Mouse (Mus musculus): ENCODE results near the gene Ppox.
A peak's percentile ranks its signal among the peaks of the same experiment; 100 is the strongest.

The Ppox gene

GRCm38 (mm10) chr1:171285096-171285892 is 4.3 kb upstream of the Ppox start:
- no peak for DNase-seq (ENCODE audit: low read depth, low spot score)

GRCm38 (mm10) chr1:171284491-171284890 is 3.5 kb upstream of the Ppox start:
- no peak for DNase-seq (ENCODE audit: low read depth, low spot score)

DNA sequence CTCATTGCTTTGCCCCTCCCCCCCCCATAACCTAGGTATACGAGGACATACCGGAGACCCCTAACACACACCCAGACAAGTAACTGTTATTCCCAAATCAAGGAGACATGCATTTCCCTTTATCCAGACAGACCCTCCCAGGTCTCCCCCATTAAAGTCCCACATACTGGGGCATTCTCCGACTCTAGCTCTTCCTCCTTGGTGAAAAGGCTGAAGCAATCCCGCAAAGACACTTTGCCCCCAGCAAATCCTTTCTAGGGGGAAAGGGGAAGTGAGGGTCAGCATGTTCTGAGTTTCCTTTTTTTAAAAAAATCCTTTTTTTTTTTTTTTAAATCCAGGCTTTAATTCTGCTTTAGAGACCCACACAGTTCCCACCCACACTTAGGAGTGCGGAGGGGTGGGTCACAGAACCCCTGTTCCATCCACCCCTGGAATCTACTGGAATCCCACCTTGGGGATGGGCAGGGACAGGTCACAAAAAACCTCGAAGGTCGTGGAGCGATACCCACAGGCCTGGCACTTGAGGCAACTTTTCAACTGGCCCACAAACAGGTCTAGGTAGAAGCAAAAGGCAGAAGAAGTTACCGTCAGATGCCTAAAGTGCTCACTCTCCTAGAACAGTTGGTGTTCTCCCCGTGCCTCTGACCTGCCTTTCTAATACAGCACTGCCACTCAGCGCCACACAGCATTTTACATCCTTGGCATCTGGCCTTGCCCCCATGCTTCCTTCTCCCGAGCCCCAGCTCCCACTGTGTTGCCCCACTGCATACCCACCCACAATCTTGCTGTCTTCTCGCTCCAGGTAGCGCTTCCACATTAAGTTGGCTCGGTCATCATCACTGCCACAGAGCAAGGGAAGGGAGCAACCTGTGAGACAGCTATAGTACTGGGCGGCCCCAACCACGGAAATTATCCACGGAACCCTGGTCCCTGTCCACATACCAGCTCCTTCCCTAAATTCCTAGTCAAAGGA is 2.5 kb upstream of the Ppox start:
- no peak for DNase-seq (ENCODE audit: low read depth, low spot score)

GRCm38 (mm10) chr1:171282086-171282805 is 1.3 kb upstream of the Ppox start:
- DNase-seq (ENCODE audit: low read depth, low spot score): no peak

DNA sequence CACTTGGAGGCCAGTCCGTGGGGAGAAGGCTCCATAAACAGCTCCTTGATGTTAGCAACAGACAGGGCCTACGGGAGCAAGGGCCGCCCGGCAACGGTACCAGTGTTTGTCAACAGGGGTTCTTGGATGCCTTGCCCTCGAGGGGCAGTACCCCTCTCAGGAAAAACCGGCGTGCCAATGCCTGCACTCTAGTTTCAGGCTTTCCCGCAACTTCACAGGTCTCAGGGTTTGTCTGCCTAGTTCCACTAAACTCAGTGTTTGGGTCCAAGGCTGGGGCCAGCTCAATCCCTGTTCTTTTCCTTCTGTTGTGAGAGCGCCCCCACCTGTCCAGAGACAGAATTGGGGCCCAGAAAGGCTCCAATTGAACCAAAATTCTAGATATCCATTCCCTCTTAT is 540 bp upstream of the Ppox start:
- DNase-seq (ENCODE audit: low read depth, low spot score): peak; percentile 85

- DNase-seq (ENCODE audit: low read depth, low spot score): no peak
Observed at GRCm38 (mm10) chr1:171280250-171280915, 603 bp downstream of the Ppox start.

GRCm38 (mm10) chr1:171279721-171280120 is 1.3 kb downstream of the Ppox start:
- DNase-seq (ENCODE audit: low read depth, low spot score): no peak

DNA sequence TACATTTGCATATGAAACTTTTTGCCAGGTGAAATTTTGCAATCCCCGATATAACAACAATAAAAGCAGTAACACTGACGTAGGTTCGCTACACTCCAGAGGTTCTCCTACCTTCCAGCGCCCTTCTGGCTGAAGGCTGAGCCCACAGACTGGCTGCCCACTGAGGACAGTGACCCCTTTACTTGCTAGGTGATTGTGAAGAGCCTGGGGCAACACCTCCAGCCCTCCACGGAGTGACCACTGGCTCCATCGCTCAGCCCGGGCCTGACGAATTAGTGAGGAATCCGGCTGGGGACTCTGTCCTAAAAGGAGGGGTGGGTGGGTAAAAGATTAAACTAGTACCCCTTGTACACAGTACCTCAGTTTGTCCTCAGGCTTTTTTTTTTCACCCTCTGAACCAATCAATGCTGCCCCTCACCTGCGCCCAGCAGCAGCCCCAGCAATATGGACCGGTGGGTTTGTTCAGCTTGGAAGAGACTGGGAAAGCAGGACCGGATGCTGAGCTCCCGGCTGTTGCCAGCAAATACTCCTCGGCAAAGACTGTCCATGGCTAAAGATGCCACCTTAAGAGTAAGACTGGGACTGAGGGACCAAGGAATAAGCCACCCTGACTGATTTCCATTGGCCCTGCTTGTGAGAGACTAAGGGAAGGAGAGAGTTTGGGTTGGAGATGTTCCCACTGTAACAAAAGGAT is 1.8 kb downstream of the Ppox start:
- DNase-seq (ENCODE audit: low read depth, low spot score): no peak

GRCm38 (mm10) chr1:171278436-171278835 is 2.5 kb downstream of the Ppox start:
- no peak for DNase-seq (ENCODE audit: low read depth, low spot score)

GRCm38 (mm10) chr1:171277736-171278135 is 3.2 kb downstream of the Ppox start:
- no peak for DNase-seq (ENCODE audit: low read depth, low spot score)

DNA sequence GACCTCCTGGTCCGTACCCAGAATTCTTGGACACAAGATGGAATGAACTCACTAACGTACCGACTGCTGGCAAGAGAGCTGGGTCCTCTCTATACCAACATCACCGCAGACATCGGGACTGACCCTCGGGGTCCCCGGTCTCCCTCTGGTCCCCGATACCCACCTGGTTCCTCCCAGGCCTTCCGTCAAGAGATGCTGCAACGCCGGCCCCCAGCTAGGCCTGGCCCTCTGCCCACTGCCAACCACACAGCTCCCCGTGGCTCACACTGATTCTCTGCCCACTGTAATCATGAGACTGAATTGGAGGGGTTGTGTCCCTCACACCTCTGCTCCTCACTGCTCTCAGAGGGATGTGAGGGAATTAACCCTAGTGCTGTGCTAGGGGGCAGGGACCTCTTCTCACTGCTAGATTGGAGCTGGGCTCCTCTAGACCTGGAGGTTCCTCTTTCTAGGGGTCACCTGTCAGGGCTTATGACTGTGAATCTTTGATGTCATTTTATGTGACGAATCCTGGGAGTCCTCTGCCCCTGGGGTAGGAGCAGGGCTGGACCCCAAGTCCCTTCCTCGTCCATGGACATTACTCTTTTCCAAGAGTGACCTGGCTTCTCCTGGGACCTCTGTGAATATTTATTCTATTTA is 4.8 kb downstream of the Ppox start:
- DNase-seq (ENCODE audit: low read depth, low spot score): no peak

DNA sequence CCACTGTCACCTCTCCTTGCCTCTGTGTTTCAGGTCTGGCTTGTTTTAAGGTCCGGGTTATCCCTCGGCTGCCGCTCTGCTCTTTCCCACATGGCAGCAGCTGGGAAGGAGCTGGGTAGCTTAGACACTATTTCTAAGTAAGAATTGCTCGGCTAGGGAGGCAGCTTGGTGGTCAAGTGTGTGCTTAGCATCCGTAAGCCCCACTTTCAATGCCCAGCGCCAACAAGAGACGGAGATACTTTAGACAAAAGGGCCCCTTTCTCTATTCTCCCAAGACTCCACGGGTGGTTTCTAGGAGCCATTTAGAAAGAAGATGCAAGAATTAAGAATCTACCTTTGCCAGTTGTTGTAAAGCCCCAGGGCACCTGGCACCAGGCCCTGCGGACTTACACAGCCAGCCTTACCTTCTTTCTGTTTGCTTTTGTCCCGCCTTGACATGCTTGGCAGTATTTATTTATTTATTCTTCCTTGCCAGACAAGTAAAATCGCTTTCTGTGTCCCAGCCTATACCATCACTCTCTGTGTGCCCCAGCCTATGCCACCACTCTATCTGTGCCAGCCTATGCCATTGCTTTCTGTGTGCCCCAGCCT is 5.7 kb downstream of the Ppox start:
- no peak for DNase-seq (ENCODE audit: low read depth, low spot score)

DNA sequence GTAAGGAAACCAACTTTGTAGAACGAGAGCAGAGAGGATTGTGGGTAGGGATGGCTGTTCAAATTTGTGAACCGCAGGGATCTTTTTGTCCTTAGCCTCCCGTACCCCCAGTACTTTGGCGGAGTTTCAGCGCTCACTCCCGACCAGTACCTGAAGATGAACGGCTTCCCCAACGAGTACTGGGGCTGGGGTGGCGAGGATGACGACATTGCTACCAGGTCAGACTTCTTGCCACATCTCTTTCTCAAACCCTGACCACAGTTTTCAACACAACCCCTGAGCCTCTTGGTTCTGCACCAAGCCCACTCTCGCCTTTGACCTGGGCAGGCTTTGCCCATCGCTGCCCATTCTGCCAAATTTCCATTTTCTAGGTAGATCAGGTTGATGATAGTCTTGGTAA is 6.8 kb downstream of the Ppox start:
- DNase-seq (ENCODE audit: low read depth, low spot score): no peak

GRCm38 (mm10) chr1:171272086-171272485 is 8.9 kb downstream of the Ppox start:
- DNase-seq (ENCODE audit: low read depth, low spot score): no peak

GRCm38 (mm10) chr1:171271622-171272021 is 9.4 kb downstream of the Ppox start:
- no peak for DNase-seq (ENCODE audit: low read depth, low spot score)

DNA sequence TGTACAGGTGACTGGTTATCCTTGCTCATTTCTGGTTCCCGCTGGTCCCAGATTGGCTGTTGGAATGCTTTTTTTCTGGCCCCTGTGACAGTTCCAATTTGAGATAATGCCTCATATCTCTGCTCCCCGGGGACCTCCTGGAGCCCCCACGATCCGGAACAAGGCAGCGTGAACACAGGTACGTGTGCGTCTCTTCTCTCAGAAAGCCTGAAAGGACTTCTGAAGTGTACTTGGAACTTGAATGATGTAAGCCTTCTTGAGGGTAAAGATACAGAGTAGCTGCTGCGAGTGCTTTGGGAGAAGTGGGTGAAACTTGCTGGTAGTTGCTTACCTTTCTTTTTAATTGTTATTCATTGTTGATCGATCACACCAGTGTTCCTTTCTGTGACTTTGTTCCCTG is 9.8 kb downstream of the Ppox start:
- DNase-seq (ENCODE audit: low read depth, low spot score): no peak

- no peak for DNase-seq (ENCODE audit: low read depth, low spot score)
Observed at GRCm38 (mm10) chr1:171270573-171270900, 10.4 kb downstream of the Ppox start.

DNA sequence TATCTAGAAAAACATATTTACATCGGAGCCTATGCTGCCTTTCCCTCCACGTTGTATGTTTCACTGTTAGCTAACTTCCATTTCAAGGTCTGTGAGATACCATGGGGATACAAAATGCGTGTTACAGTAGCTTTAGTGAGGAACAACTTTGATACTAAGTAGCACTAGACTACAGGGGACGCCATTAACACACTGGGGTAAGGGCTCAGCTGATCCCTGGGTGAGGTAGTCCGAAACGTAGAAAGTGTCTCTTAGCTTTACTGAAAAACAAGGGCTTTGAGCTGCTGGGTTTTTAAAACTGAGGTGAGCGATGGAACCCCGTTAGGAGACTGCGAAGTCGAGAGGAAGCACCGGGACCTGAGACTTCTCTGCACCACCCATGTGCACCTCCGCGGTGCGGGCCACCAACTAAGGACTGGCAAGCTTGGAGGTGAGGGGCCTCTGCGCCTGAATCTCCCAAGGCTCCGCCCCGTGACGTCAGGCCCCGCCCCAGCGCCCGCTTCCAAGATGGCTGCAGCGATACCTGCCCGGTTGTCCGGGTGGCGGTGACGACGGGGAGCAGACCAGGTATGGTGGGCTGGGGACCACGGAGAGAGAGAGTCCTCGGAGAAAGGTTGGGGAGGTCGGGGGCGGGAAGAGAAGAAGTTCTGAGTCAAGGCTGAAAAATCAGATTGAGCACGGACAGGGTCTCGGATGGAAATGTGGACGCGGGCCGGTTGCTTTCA is 11.0 kb downstream of the Ppox start, which contains the start of gene B4galt3:
Gene B4galt3, plus strand, starts transcription at position 481 of the 725 bp plus-strand sequence.
- DNase-seq (ENCODE audit: low read depth, low spot score): peak; percentile 85

DNA sequence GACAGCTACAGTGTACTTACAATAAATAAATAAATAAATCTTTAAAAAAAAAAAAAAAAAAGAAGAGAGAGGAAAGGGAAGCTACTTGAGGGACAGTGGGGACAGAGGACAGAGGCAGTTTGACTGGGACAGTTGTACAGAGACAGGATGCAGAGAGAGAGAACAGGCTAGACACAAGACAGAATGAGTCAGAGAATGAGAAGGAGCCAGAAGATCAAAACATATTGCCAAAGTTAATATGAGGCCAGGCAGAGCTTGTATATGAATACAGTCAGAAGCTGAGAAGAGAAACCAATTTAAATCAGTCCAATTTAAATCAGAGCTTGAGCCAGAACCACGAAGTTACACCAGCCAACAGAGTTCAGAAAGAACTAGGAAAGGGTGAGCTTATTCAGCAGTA is 12.6 kb downstream of the Ppox start:
- DNase-seq (ENCODE audit: low read depth, low spot score): no peak

Measured in c-Kit-negative CD71-positive TER-119-positive erythroid progenitor cells, embryonic 14.5 days (primary cell).